Mouse (Mus musculus) lung, postnatal 0 days (tissue): ENCODE results near the gene Rp9. TPM values are rescaled to one million over a fixed set of nuclear protein-coding genes. Genes with fewer than 3 reads are reported as not detected.
A peak's percentile ranks its signal among the peaks of the same experiment; 100 is the strongest.

Source experiments
- ATAC-seq: fragments of 200-750 bp; cut with Nextera tagmentation; 2 replicates; pipeline ENCODE4 v1.8.0; 2017; ENCODE audit warnings: moderate library complexity
- DNase-seq: peaks from one replicate; pipeline ENCODE4 v3.0.0-alpha.2; 2016; ENCODE audit warnings: low spot score
- H3K27ac ChIP-seq: fragments of 300-500 bp; sonication (generic); 2 replicates; pipeline ENCODE4 v1.5.1; 2014; ENCODE audit warnings: antibody characterized with exemption, mild to moderate bottlenecking, low read length, mixed read lengths
- H3K27me3 ChIP-seq: fragments of 300-500 bp; sonication (generic); replicated peaks from 2 replicates; pipeline ENCODE4 v1.6.1; 2014; ENCODE audit warnings: low read length, mixed read lengths; ENCODE audit not compliant: insufficient read depth
- H3K36me3 ChIP-seq: fragments of 300-500 bp; sonication (generic); 2 replicates; pipeline ENCODE4 v1.6.1; 2014; ENCODE audit warnings: low read length, mixed read lengths; ENCODE audit not compliant: insufficient read depth
- H3K4me1 ChIP-seq: fragments of 300-500 bp; sonication (generic); 2 replicates; pipeline ENCODE4 v1.6.1; 2014; ENCODE audit warnings: antibody characterized with exemption, low read depth, low read length, mixed read lengths; ENCODE audit not compliant: insufficient read depth
- H3K4me2 ChIP-seq: fragments of 300-500 bp; sonication (generic); replicated peaks from 2 replicates; pipeline ENCODE4 v1.6.1; 2014; ENCODE audit warnings: low read depth, mild to moderate bottlenecking, low read length, moderate library complexity, mixed read lengths
- H3K4me3 ChIP-seq: fragments of 300-500 bp; sonication (generic); 2 replicates; pipeline ENCODE4 v1.5.1; 2014; ENCODE audit warnings: low read depth, low read length
- H3K9ac ChIP-seq: fragments of 300-500 bp; sonication (generic); replicated peaks from 2 replicates; pipeline ENCODE4 v1.6.1; 2014; ENCODE audit warnings: low read depth, mild to moderate bottlenecking
- H3K9me3 ChIP-seq: fragments of 300-500 bp; sonication (generic); 2 replicates; pipeline ENCODE4 v1.6.1; 2016; ENCODE audit warnings: low read length, mixed read lengths
- CTCF ChIP-seq: IDR thresholded peaks from 2 replicates; pipeline ENCODE4 v1.5.1; 2016; ENCODE audit warnings: antibody characterized with exemption, mild to moderate bottlenecking
- EP300 ChIP-seq: IDR thresholded peaks from 2 replicates; pipeline ENCODE4 v1.6.1; 2016; ENCODE audit warnings: antibody characterized with exemption, mild to moderate bottlenecking, control low read depth
- WGBS: fragments of 180-500 bp; shearing (Covaris S2); extraction: QIAGEN DNeasy Blood & Tissue Kit; methylation state at CpG from one replicate; pipeline ENCODE4 v1.1.7; 2014; 5-methylcytosine and 5-hydroxymethylcytosine counted together
- polyA plus RNA-seq: library from polyadenylated mRNA; unstranded; fragments of >200 nt; fragmentation: Nextera tagmentation; extraction: Ambion mirVana; gene quantifications from 2 replicates; pipeline ENCODE4 v1.2.1, GENCODE M21; 2015

The Rp9 gene
- polyA plus RNA-seq, 1 experiment from 2014 or later, result 68.1 TPM

DNA sequence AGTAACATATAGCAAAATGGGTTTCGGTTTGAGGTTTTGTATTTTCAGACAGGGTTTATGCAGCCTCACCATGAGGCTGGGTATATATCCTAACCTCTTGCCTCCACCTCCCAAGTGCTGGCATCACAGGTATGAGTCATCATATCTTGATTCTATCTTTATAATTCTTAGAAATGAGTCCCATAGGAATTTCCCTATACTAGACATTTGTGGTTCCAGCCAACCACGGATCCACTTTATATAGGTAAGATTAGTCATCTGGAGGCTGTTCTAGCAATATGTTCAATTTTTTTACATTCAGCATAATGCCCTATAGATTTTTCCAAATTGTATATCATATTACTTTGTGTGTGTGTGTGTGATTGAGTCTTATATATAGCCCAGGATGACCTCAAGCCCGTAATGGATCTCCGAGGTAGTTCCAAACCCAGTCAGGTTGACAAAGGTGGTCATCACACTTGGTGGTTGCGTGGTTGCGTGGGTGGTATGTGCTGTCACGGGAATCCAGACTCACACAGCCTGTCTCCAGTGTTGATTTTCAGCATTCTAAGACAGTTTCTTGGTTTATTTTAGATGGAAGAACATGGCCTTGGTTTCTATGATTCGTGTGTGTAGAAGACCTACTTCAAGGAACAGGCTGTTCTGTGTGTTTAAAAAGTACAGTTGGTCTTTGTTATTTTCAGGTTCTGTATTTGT lies 14.5 kb upstream of the Rp9 start:
- H3K4me3 ChIP-seq, result no peak overlapping the region
- 89% methylated on average over 8 of the region's 8 CpGs for WGBS
- H3K27ac ChIP-seq, result no peak overlapping the region

GRCm38 (mm10) chr9:22478946-22479345 lies 9.4 kb upstream of the Rp9 start:
- no peak overlapping the region for H3K27ac ChIP-seq
- no peaks in the 10 kb centered on the region for H3K36me3 ChIP-seq
- WGBS, result 91% methylated on average over 8 of the region's 8 CpGs
- DNase-seq, result no peak
- ATAC-seq, result no peak
- H3K4me3 ChIP-seq, result no peak overlapping the region
- H3K9me3 ChIP-seq, result no peaks in the 10 kb centered on the region
- no peaks in the 10 kb centered on the region for H3K27me3 ChIP-seq
- no peak overlapping the region for H3K9ac ChIP-seq
- H3K4me1 ChIP-seq, result no peaks in the 10 kb centered on the region; the same call in 1 of the 2 replicates
- TF ChIP-seq CTCF, result no peak
- no peak for TF ChIP-seq EP300
- H3K4me2 ChIP-seq, result no peak overlapping the region

More for the DNA sequence above, 14.5 kb upstream of the Rp9 start:
- no peak overlapping the region for H3K4me2 ChIP-seq
- no peak for DNase-seq
- H3K9me3 ChIP-seq, result no peaks in the 10 kb centered on the region
- ATAC-seq, result no peak
- H3K9ac ChIP-seq, result no peak overlapping the region
- H3K27me3 ChIP-seq, result no peaks in the 10 kb centered on the region
- TF ChIP-seq CTCF (no peak), EP300 (no peak)
- H3K36me3 ChIP-seq, result no peaks in the 10 kb centered on the region
- H3K4me1 ChIP-seq, result no peaks in the 10 kb centered on the region

GRCm38 (mm10) chr9:22476265-22476664 lies 6.7 kb upstream of the Rp9 start:
- Histone ChIP-seq H3K9ac (peak overlapping the region; percentile 54), H3K4me3 (peak overlapping the region; percentile 61), H3K27ac (peak overlapping the region; percentile 75; the same call in 1 of the 2 replicates), H3K36me3 (no peaks in the 10 kb centered on the region), H3K9me3 (no peaks in the 10 kb centered on the region), H3K27me3 (no peaks in the 10 kb centered on the region), H3K4me2 (peak overlapping the region; percentile 88), H3K4me1 (no peaks in the 10 kb centered on the region; the same call in 1 of the 2 replicates)
- TF ChIP-seq EP300, result no peak
- TF ChIP-seq CTCF, result no peak
- WGBS, result 3% methylated on average over 10 of the region's 10 CpGs
- DNase-seq (peak; percentile 39), ATAC-seq (no peak)

DNA sequence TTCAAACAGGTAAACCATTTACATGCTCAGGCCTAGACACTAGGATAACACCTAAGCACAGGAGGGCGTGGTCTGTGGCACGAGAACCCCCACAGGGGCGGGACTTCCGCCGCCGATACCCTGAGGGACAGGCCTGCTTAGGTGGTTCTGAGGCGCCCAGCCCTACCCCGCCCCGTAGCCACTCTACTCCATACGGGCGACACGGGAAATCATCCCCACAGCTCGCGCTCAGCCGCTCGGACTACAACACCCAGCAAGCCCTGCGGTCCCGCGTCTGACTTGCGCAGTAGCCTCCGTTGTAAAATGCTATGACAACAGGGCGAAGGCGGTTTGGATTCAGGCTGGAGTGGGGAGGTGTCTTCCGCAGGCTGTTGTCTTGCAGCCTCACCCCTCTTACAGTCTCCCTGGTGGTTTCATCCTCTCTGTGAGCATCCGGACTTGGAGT lies 5.9 kb upstream of the Rp9 start, which contains the start of gene Bbs9:
Bbs9 (plus strand) TSS at position 292 of the 445 bp plus-strand sequence.
- ATAC-seq, result peak; percentile 100

DNA sequence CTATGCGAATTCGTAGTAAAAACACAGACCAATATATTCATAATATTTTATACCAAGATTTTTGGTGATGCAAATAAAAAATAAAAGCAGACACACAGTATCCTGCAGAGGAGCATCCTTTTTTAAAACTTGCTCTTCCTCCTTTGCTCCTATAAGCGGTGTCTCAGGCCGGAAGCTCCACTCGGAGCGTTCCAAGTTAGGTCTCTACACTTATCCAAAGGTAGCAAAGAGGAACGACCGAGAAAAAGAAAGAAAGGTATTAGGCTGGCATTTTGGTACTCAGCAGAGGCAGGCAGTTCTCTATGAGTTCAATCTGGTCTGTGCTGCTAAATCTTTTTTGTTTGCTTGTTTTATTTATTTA lies 664 bp downstream of the Rp9 start:
- no peak for DNase-seq
- no peaks in the 10 kb centered on the region for H3K9me3 ChIP-seq
- no peak overlapping the region for H3K4me2 ChIP-seq
- WGBS, result 71% methylated on average over 8 of the region's 8 CpGs
- H3K9ac ChIP-seq, result no peak overlapping the region
- no peaks in the 10 kb centered on the region for H3K27me3 ChIP-seq
- TF ChIP-seq CTCF (no peak), EP300 (no peak)
- no peak for ATAC-seq
- H3K36me3 ChIP-seq, result no peaks in the 10 kb centered on the region
- no peak overlapping the region for H3K4me3 ChIP-seq
- H3K27ac ChIP-seq, result no peak overlapping the region
- no peaks in the 10 kb centered on the region for H3K4me1 ChIP-seq

More for the DNA sequence above, 5.9 kb upstream of the Rp9 start, which contains the start of gene Bbs9:
- Histone ChIP-seq H3K36me3 (no peaks in the 10 kb centered on the region), H3K4me1 (no peaks in the 10 kb centered on the region; the same call in 1 of the 2 replicates), H3K4me2 (peak within 1 kb of the TSS; percentile 88), H3K4me3 (peak within 1 kb of the TSS; percentile 61), H3K9ac (peak within 1 kb of the TSS; percentile 54), H3K27ac (peak within 1 kb of the TSS; percentile 75), H3K9me3 (no peaks in the 10 kb centered on the region), H3K27me3 (no peaks in the 10 kb centered on the region)
- TF ChIP-seq EP300 (no peak), CTCF (no peak)
- WGBS, result under 1% methylated on average over 25 of the region's 25 CpGs
- DNase-seq, result peak; percentile 96

DNA sequence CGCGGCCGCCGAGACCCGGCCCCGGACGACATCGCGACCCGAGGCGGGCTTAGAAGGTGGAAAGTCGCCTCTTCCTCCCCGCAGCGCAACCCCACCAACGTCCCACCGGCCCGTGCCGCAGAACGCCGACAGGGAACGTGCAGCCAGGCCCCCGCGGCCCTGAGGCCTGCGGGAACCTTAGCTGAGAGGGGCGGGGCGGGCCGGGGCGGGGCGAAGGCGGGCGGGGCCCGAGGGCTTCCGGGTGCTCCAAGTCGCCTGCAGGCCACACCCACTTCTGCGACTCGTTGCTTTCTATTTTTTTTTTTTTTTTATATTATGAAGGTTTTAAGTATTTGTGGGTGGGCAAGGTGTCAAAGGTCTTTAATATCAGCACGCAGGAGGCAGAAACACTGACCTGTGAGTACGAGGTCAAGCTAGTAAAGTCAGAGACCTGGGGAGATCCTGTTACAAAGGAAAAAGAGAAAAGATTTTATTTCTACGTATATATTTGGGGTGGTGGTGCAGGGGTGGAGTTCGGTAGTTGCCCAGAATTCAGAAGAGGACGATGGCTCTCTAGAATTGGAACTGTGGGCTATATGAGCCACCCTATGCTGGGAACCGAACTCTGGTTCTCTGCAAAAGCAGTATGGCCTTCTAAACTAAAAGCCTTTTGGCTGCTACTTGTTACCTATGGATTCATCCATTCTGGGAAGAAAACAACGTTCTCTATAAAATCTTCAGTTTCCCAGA lies 1.2 kb downstream of the Rp9 start:
- H3K4me1 ChIP-seq, result no peaks in the 10 kb centered on the region
- H3K4me2 ChIP-seq, result peak overlapping the region; percentile 90
- no peak for TF ChIP-seq CTCF
- no peak for TF ChIP-seq EP300
- H3K9me3 ChIP-seq, result no peaks in the 10 kb centered on the region
- ATAC-seq (peak; percentile 96), DNase-seq (peak; percentile 93)
- peak overlapping the region; percentile 85 for H3K4me3 ChIP-seq
- 5% methylated on average over 32 of the region's 43 CpGs for WGBS
- peak overlapping the region; percentile 92 for H3K27ac ChIP-seq
- H3K9ac ChIP-seq, result peak overlapping the region; percentile 89
- no peaks in the 10 kb centered on the region for H3K36me3 ChIP-seq
- no peaks in the 10 kb centered on the region for H3K27me3 ChIP-seq
